Mouse (Mus musculus): Measurements from ENCODE around the gene Rxfp3. TPM values are rescaled to one million over a fixed set of nuclear protein-coding genes. Genes with fewer than 3 reads are reported as not detected.

Rxfp3 gene
- polyA plus RNA-seq, 1 experiment from 2014 or later, result 0.03 TPM

GRCm38 (mm10) chr15:11062903-11063302 is 25.1 kb upstream of the Rxfp3 start:
- no peak overlapping the region for H3K9ac ChIP-seq
- no peak for ATAC-seq (ENCODE audit: insufficient read depth, low FRiP score, low read depth)
- no peak overlapping the region for H3K4me3 ChIP-seq (replicated peaks)
- peaks cover 12% of the 10 kb centered on the region; the same call in 1 of the 2 replicates for H3K4me1 ChIP-seq
- no peak overlapping the region for H3K4me2 ChIP-seq
- H3K36me3 ChIP-seq, result no peaks in the 10 kb centered on the region
- WGBS, result 91% methylated on average over 1 of the region's 1 CpGs
- H3K27me3 ChIP-seq (replicated peaks), result no peaks in the 10 kb centered on the region
- no peak overlapping the region for H3K27ac ChIP-seq
- no peaks in the 10 kb centered on the region for H3K9me3 ChIP-seq

- ATAC-seq (ENCODE audit: insufficient read depth, low FRiP score, low read depth), result no peak
- no peak overlapping the region for H3K9ac ChIP-seq
- no peak overlapping the region for H3K4me3 ChIP-seq (replicated peaks)
- H3K36me3 ChIP-seq, result no peaks in the 10 kb centered on the region
- H3K27me3 ChIP-seq (replicated peaks), result no peaks in the 10 kb centered on the region
- H3K4me2 ChIP-seq, result no peak overlapping the region
- H3K9me3 ChIP-seq, result no peaks in the 10 kb centered on the region
- 61% methylated on average over 7 of the region's 7 CpGs for WGBS
- no peaks in the 10 kb centered on the region for H3K4me1 ChIP-seq
- H3K27ac ChIP-seq, result no peak overlapping the region
Observed at GRCm38 (mm10) chr15:11054440-11055080, 16.8 kb upstream of the Rxfp3 start.

GRCm38 (mm10) chr15:11053678-11054439 is 16.1 kb upstream of the Rxfp3 start:
- no peaks in the 10 kb centered on the region for H3K4me1 ChIP-seq
- no peak overlapping the region for H3K27ac ChIP-seq
- no peak for ATAC-seq (ENCODE audit: insufficient read depth, low FRiP score, low read depth)
- H3K9ac ChIP-seq, result no peak overlapping the region
- no peak overlapping the region for H3K4me3 ChIP-seq (replicated peaks)
- H3K36me3 ChIP-seq, result no peaks in the 10 kb centered on the region
- no peaks in the 10 kb centered on the region for H3K9me3 ChIP-seq
- no peaks in the 10 kb centered on the region for H3K27me3 ChIP-seq (replicated peaks)
- H3K4me2 ChIP-seq, result no peak overlapping the region
- WGBS, result 68% methylated on average over 10 of the region's 10 CpGs

- Histone ChIP-seq H3K36me3 (no peaks in the 10 kb centered on the region), H3K9me3 (no peaks in the 10 kb centered on the region), H3K27me3 (replicated peaks) (peaks cover 6% of the 10 kb centered on the region), H3K4me1 (no peaks in the 10 kb centered on the region), H3K27ac (no peak overlapping the region), H3K4me2 (no peak overlapping the region), H3K9ac (no peak overlapping the region), H3K4me3 (replicated peaks) (no peak overlapping the region)
- WGBS, result 84% methylated on average over 5 of the region's 5 CpGs
- no peak for ATAC-seq (ENCODE audit: insufficient read depth, low FRiP score, low read depth)
Observed at GRCm38 (mm10) chr15:11042828-11043227, 5.0 kb upstream of the Rxfp3 start.

GRCm38 (mm10) chr15:11041229-11041628 is 3.4 kb upstream of the Rxfp3 start:
- H3K27me3 ChIP-seq (replicated peaks), result peaks cover 21% of the 10 kb centered on the region
- H3K36me3 ChIP-seq, result no peaks in the 10 kb centered on the region
- H3K4me1 ChIP-seq, result peaks cover 14% of the 10 kb centered on the region
- 76% methylated on average over 2 of the region's 2 CpGs for WGBS
- H3K4me2 ChIP-seq, result no peak overlapping the region
- ATAC-seq (ENCODE audit: insufficient read depth, low FRiP score, low read depth), result no peak
- no peaks in the 10 kb centered on the region for H3K9me3 ChIP-seq
- H3K9ac ChIP-seq, result no peak overlapping the region
- no peak overlapping the region for H3K4me3 ChIP-seq (replicated peaks)
- H3K27ac ChIP-seq, result no peak overlapping the region

- Histone ChIP-seq H3K4me1 (peaks cover 18% of the 10 kb centered on the region), H3K9me3 (no peaks in the 10 kb centered on the region), H3K9ac (no peak overlapping the region), H3K4me2 (no peak overlapping the region), H3K27ac (no peak overlapping the region), H3K27me3 (replicated peaks) (peaks cover 33% of the 10 kb centered on the region), H3K36me3 (no peaks in the 10 kb centered on the region), H3K4me3 (replicated peaks) (no peak overlapping the region)
- ATAC-seq (ENCODE audit: insufficient read depth, low FRiP score, low read depth), result no peak; the same call in 1 of the 2 replicates
- 31% methylated on average over 5 of the region's 5 CpGs for WGBS
Observed at GRCm38 (mm10) chr15:11040067-11040466, 2.3 kb upstream of the Rxfp3 start.

GRCm38 (mm10) chr15:11038476-11038875 is 685 bp upstream of the Rxfp3 start:
- 2% methylated on average over 12 of the region's 12 CpGs for WGBS
- peaks cover 39% of the 10 kb centered on the region for H3K27me3 ChIP-seq (replicated peaks)
- H3K27ac ChIP-seq, result no peak overlapping the region
- H3K4me1 ChIP-seq, result peaks cover 18% of the 10 kb centered on the region
- ATAC-seq (ENCODE audit: insufficient read depth, low FRiP score, low read depth), result no peak
- no peaks in the 10 kb centered on the region for H3K9me3 ChIP-seq
- no peak overlapping the region for H3K9ac ChIP-seq
- H3K4me3 ChIP-seq (replicated peaks), result no peak overlapping the region
- no peak overlapping the region for H3K4me2 ChIP-seq
- H3K36me3 ChIP-seq, result no peaks in the 10 kb centered on the region

- Histone ChIP-seq H3K36me3 (no peaks in the 10 kb centered on the region), H3K27me3 (replicated peaks) (peaks cover 39% of the 10 kb centered on the region), H3K4me1 (peaks cover 18% of the 10 kb centered on the region), H3K27ac (no peak overlapping the region), H3K4me3 (replicated peaks) (peak overlapping the region; percentile 30), H3K4me2 (peak overlapping the region; percentile 59), H3K9ac (no peak overlapping the region), H3K9me3 (no peaks in the 10 kb centered on the region)
- 6% methylated on average over 8 of the region's 8 CpGs for WGBS
- no peak for ATAC-seq (ENCODE audit: insufficient read depth, low FRiP score, low read depth)
Observed at GRCm38 (mm10) chr15:11037376-11037695, 455 bp downstream of the Rxfp3 start.

- H3K9me3 ChIP-seq, result no peaks in the 10 kb centered on the region
- H3K36me3 ChIP-seq, result no peaks in the 10 kb centered on the region
- H3K9ac ChIP-seq, result no peak overlapping the region
- H3K4me3 ChIP-seq (replicated peaks), result peak overlapping the region; percentile 30
- H3K4me1 ChIP-seq, result peaks cover 18% of the 10 kb centered on the region
- WGBS, result 4% methylated on average over 49 of the region's 49 CpGs
- no peak overlapping the region for H3K27ac ChIP-seq
- no peak for ATAC-seq (ENCODE audit: insufficient read depth, low FRiP score, low read depth)
- H3K27me3 ChIP-seq (replicated peaks), result peaks cover 39% of the 10 kb centered on the region
- H3K4me2 ChIP-seq, result peak overlapping the region; percentile 59
Observed at GRCm38 (mm10) chr15:11036535-11037375, 1.0 kb downstream of the Rxfp3 start.

- H3K4me1 ChIP-seq, result peaks cover 18% of the 10 kb centered on the region
- WGBS, result 9% methylated on average over 34 of the region's 34 CpGs
- no peak overlapping the region for H3K9ac ChIP-seq
- no peak overlapping the region for H3K27ac ChIP-seq
- ATAC-seq (ENCODE audit: insufficient read depth, low FRiP score, low read depth), result no peak
- H3K4me2 ChIP-seq, result peak overlapping the region; percentile 59
- H3K4me3 ChIP-seq (replicated peaks), result peak overlapping the region; percentile 30
- H3K36me3 ChIP-seq, result no peaks in the 10 kb centered on the region
- peaks cover 39% of the 10 kb centered on the region for H3K27me3 ChIP-seq (replicated peaks)
- no peaks in the 10 kb centered on the region for H3K9me3 ChIP-seq
Observed at GRCm38 (mm10) chr15:11035947-11036474, 1.8 kb downstream of the Rxfp3 start.

GRCm38 (mm10) chr15:11030188-11030587 is 7.6 kb downstream of the Rxfp3 start:
- no peak for ATAC-seq (ENCODE audit: insufficient read depth, low FRiP score, low read depth)
- H3K4me1 ChIP-seq, result no peaks in the 10 kb centered on the region
- H3K27ac ChIP-seq, result no peak overlapping the region
- no peaks in the 10 kb centered on the region for H3K9me3 ChIP-seq
- peaks cover 7% of the 10 kb centered on the region for H3K27me3 ChIP-seq (replicated peaks)
- no peak overlapping the region for H3K4me2 ChIP-seq
- H3K9ac ChIP-seq, result no peak overlapping the region
- H3K4me3 ChIP-seq (replicated peaks), result no peak overlapping the region
- H3K36me3 ChIP-seq, result no peaks in the 10 kb centered on the region
- WGBS, result 75% methylated on average over 3 of the region's 3 CpGs
